Mouse (Mus musculus): ENCODE results near the gene Hmgcl. TPM values are rescaled to one million over a fixed set of nuclear protein-coding genes. Genes with fewer than 3 reads are reported as not detected.

Hmgcl gene
- 1.6 TPM for polyA plus RNA-seq (2014; fragmentation: Illumina TruSeq; extraction: RNeasy Lipid Tissue Mini Kit (QIAGEN cat#74804); ENCODE audit: low read depth, low replicate concordance)

DNA sequence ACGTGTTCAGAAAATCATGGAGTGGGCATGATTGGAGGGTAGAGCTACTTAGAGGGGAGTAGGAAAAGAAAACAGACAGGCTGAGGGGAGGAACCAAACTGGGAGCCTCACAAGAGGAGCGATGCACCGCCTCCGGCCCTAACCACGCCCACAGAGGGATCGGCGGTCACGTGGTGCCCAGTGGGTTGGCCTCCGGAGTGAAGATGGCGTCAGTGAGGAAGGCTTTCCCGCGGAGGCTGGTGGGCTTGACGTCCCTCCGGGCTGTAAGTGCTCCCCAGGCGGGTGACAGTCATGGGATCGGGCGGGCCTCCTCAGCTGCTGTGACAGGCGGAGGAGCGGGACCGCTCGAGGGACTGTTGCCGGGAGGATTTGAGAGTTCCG lies at the start of gene Hmgcl:
Gene Hmgcl (plus strand): TSS at position 171 of the 381 bp plus-strand sequence.

GRCm38 (mm10) chr4:135920304-135921241 lies 25.7 kb upstream of the Hmgcl start, which contains the start of gene Fuca1:
Fuca1 (plus strand) TSS chr4:135920735.

GRCm38 (mm10) chr4:135963457-135964193 lies 17.4 kb downstream of the Hmgcl start, which contains the start of gene Gale:
Gale (plus strand) TSS chr4:135963727.

DNA sequence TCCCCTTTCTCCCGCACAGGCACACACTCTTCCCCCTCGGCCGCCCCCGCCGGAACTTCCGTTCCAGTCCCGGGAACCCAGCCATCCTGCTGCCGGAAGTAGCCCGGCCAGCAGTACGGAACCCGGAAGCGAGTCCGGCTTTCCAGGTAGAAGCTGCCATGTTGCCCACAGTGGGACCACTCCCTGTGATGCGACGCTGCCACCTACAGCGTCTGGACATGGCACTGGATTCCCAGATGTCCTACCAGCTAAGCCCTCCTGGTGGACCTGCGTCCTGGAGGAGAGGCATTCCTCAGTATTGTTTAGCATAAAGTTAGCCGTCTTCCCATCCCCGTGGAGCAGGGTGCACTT lies 26.3 kb downstream of the Hmgcl start, which contains the start of gene Lypla2:
Gene Lypla2 (minus strand): TSS at position 71 of the 351 bp plus-strand sequence.

GRCm38 (mm10) chr4:135986943-135987710 lies 40.9 kb downstream of the Hmgcl start, which contains the start of gene Pithd1:
Pithd1 (minus strand) TSS chr4:135987264.

Other genes with a start within 250 kb of the Hmgcl start
- not detected for gene Il22ra1, start 218.3 kb upstream of the Hmgcl start, polyA plus RNA-seq (2014; fragmentation: Illumina TruSeq; extraction: RNeasy Lipid Tissue Mini Kit (QIAGEN cat#74804); ENCODE audit: low read depth, low replicate concordance)
- gene Myom3, start 186.7 kb upstream of the Hmgcl start, polyA plus RNA-seq (2014; fragmentation: Illumina TruSeq; extraction: RNeasy Lipid Tissue Mini Kit (QIAGEN cat#74804); ENCODE audit: low read depth, low replicate concordance) = 0.45 TPM
- 290 TPM for gene Srsf10, start 90.7 kb upstream of the Hmgcl start, polyA plus RNA-seq (2014; fragmentation: Illumina TruSeq; extraction: RNeasy Lipid Tissue Mini Kit (QIAGEN cat#74804); ENCODE audit: low read depth, low replicate concordance)
- 69.3 TPM for gene Pnrc2, start 72.6 kb upstream of the Hmgcl start, polyA plus RNA-seq (2014; fragmentation: Illumina TruSeq; extraction: RNeasy Lipid Tissue Mini Kit (QIAGEN cat#74804); ENCODE audit: low read depth, low replicate concordance)
- gene Cnr2, start 51.1 kb upstream of the Hmgcl start, polyA plus RNA-seq (2014; fragmentation: Illumina TruSeq; extraction: RNeasy Lipid Tissue Mini Kit (QIAGEN cat#74804); ENCODE audit: low read depth, low replicate concordance) = 0.22 TPM
- 30.9 TPM for gene Fuca1, start 25.7 kb upstream of the Hmgcl start, polyA plus RNA-seq (2014; fragmentation: Illumina TruSeq; extraction: RNeasy Lipid Tissue Mini Kit (QIAGEN cat#74804); ENCODE audit: low read depth, low replicate concordance)
- not detected for gene Gale, start 17.3 kb downstream of the Hmgcl start, polyA plus RNA-seq (2014; fragmentation: Illumina TruSeq; extraction: RNeasy Lipid Tissue Mini Kit (QIAGEN cat#74804); ENCODE audit: low read depth, low replicate concordance)
- 0.25 TPM for gene Lypla2, start 26.2 kb downstream of the Hmgcl start, polyA plus RNA-seq (2014; fragmentation: Illumina TruSeq; extraction: RNeasy Lipid Tissue Mini Kit (QIAGEN cat#74804); ENCODE audit: low read depth, low replicate concordance)
- 63.0 TPM for gene Pithd1, start 40.8 kb downstream of the Hmgcl start, polyA plus RNA-seq (2014; fragmentation: Illumina TruSeq; extraction: RNeasy Lipid Tissue Mini Kit (QIAGEN cat#74804); ENCODE audit: low read depth, low replicate concordance)
- 23.1 TPM for gene Eloa, start 75.3 kb downstream of the Hmgcl start, polyA plus RNA-seq (2014; fragmentation: Illumina TruSeq; extraction: RNeasy Lipid Tissue Mini Kit (QIAGEN cat#74804); ENCODE audit: low read depth, low replicate concordance)
- 175 TPM for gene Rpl11, start 107.0 kb downstream of the Hmgcl start, polyA plus RNA-seq (2014; fragmentation: Illumina TruSeq; extraction: RNeasy Lipid Tissue Mini Kit (QIAGEN cat#74804); ENCODE audit: low read depth, low replicate concordance)
- gene Id3, start 197.0 kb downstream of the Hmgcl start, polyA plus RNA-seq (2014; fragmentation: Illumina TruSeq; extraction: RNeasy Lipid Tissue Mini Kit (QIAGEN cat#74804); ENCODE audit: low read depth, low replicate concordance) = not detected
- 0.27 TPM for gene E2f2, start 225.9 kb downstream of the Hmgcl start, polyA plus RNA-seq (2014; fragmentation: Illumina TruSeq; extraction: RNeasy Lipid Tissue Mini Kit (QIAGEN cat#74804); ENCODE audit: low read depth, low replicate concordance)

Measured in testis, adult 10 weeks (tissue).